Mouse (Mus musculus) embryo, embryonic 11 days (tissue): ENCODE data around the gene Vti1a.
A peak's percentile ranks its signal among the peaks of the same experiment; 100 is the strongest.

Experiments used
- DNase-seq: peaks from one replicate; pipeline ENCODE4 v3.0.0-alpha.2; 2015

Vti1a gene

GRCm38 (mm10) chr19:55592876-55593691 is 277.0 kb downstream of the Vti1a start:
- DNase-seq = peak; percentile 71

DNA sequence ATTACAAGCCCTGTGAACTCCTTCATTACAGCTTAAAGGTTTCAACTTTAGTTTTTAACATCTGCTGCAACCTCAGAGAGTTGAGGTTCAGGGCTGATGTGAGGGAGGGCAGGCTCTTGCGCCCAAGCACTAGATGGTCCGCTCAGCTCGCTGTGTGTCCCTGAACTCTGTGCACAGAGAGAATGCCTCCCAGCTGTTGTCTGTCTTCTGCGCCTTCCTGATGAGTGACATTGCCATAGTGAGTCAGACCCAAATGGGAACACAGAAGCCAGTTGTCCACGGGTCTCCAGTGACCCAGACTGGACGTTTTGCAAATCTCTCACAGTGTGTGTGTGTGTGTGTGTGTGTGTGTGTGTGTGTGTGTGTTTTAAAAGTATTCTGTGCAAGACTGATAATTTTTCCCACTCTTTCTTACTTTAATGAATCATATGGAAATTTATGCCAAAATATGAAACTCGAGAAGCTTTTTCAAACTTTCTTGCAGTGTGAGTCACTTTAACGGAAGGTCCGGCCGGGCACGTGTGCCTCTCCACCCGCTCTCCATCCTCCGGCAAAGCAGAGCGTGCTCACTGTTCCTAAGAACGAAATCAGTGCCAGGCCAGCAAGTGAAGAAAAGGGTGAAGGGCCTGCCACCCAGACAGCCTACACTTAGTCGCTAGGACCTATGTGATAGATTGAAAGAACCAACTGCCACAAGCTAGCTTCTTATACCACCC is 277.8 kb downstream of the Vti1a start:
- DNase-seq = no peak

DNA sequence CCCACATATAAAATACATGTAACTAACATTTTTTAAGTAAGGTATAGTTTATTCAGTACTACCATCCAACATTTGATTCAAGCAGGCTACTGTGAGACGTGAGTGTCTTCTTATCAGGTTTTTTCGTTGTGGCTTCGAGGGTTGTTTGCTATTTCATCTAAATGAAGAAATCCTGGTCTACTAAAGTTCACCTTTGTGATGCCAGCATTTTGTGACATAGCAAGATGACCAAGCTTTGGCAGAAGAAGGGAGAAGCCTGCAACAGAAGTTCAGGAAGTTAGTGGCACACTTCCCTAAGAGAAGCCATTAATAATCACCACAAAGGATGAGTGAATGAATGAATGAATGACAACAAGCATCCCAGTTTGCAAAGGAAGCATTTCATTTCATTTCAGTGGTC is 278.4 kb downstream of the Vti1a start:
- DNase-seq = no peak

DNA sequence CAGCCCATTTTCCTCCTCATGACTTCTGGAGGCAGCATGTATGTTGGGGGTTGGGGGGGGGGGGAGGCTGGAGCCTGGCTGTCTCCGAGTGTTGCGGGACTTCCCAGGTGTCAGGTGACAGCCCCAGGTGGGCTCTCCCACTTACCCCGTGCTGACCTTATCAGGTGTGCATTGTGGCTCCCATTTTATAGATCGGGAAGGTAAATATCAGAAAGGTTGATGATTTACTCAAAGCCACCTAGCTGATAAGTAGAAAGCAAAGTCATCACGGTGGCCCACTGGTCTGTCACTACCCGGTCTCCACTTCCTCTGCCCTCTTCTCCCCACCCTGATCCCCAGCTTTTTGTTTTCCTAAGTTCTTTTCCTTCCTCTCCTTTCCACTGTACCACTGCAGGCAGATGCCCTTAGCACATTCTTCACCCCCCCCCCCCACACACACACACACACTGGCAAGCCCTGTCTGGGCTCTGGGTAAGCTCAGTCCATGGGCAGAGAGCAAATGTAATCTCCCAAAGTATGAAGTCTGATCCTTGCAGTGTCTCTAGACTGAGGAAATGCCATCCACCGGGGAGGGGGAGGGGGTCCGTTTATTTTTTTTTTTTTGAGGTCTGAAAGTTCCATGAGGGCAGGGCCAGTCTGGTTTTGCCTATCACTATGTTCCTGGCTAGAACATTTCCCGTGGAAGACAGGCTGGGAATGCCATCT is 280.0 kb downstream of the Vti1a start:
- peak; percentile 7 for DNase-seq

DNA sequence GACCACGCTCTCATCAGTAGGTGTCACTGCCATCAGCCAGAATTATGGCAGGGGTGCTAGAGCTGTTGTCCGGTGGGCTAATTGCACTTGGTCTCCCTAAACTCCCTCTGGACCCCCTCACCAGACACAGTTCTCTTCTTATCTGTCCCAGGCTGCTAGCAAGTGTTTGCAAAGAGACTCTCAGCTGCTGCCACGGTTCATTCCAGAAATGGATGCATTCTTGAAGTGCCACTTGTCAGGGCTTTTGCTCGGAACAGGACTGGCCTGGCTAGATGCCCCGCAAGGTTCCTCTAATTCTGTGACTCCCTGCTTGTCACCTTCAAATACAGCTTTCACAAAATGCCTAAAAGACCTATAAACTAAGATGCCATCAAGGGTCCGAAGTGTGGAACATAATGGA is 280.7 kb downstream of the Vti1a start:
- no peak for DNase-seq

DNA sequence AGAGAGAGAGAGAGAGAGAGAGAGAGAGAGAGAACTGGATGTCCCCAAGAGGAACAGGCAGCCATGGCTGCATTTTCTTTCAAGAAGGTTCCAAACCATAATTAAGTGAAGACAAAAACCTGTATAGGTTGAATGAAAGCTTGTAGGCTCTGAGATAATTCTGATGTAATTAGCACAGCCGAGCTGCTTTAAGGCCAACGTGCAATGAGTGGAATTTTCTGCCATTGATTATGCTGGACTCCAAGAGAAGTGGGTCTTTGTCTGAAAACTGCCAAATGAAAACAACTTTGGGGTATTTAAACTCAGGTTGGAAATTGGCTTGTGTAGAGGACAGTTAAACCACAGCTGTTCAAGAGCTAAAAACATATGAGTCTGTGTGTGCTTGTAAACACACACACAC is 281.2 kb downstream of the Vti1a start:
- no peak for DNase-seq

- peak; percentile 48 for DNase-seq
These were observed 281.9 kb downstream of the Vti1a start for GRCm38 (mm10) chr19:55597951-55598350.

DNA sequence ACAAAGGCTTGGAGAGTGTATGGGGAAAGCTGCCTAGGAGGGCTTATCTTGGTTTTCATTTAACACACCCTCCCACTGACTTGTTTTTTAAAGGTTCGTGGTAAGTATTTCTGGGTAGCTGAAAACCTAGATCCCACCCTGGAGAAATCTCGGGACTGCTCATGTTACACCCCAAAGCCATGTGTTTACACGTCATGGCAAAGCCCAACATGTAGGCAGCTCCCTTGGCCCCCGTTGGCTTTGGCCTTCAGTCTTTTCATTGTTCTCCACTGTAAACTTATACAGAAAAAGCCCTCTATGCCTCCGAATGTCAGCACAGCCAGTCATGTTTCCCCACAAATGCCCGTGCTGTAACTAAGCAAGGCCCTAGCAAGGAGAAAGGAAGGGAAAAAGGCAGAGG is 283.0 kb downstream of the Vti1a start:
- DNase-seq = no peak

- no peak for DNase-seq
These were observed 291.6 kb downstream of the Vti1a start for GRCm38 (mm10) chr19:55607725-55608124.

- no peak for DNase-seq
These were observed 292.8 kb downstream of the Vti1a start for GRCm38 (mm10) chr19:55608858-55609375.

DNA sequence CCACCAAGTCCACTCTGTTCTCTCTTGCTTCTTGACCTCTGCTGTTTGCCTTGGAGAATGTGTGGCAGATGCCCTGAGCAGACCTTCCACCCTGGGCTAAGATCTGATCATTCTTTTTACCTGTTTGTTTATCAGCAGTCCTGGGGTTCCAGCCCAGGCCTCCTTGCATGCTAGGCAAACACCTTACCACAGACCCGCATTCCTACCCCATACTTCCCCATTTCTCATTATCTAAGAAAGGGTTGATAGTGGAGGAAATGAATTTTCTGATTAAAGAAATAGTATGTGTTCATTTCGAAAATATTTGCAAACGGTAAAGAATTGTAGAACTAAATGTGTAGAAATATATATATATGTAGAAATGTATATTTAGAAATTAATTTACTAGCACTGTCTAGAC is 293.7 kb downstream of the Vti1a start:
- no peak for DNase-seq

- DNase-seq = no peak
These were observed 299.6 kb downstream of the Vti1a start for GRCm38 (mm10) chr19:55615743-55616142.

DNA sequence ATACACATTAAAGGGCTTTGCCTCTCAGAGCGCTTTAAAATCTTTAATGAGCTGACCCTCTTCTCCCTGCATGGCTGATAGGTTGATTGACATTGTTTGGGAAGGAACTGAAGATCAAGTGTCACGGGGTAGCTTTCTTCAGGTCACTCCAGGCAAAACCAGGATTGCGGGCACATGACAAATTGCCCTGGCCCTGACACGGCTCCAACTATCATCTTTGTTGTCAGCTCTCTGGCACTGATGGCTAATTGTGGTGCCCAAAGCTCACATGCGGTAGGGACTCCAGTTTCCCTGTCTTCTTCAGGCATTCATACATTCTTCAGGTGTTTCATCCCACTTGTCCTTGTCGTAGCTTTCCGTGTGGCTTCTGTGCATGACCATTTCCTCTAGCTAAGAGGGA is 300.2 kb downstream of the Vti1a start:
- DNase-seq = no peak

DNA sequence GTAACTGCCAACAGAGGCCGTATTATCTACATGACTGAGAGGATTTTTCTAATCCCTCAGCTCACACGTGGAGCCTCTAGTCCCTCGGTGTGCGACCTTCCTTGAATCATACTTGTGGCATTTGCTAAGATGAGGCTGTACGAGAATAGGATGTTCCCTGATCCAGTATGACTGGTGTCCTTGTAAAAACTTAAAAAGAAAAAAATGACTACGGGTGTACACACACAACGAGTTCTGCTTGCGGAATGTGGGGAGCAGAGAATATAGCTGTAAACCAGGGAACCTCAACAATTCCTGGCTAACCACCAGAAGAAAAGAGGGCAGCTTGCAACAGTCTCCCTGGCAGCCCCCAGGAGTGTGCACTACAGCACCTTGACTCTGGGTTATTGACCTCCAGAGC is 300.8 kb downstream of the Vti1a start:
- no peak for DNase-seq

DNA sequence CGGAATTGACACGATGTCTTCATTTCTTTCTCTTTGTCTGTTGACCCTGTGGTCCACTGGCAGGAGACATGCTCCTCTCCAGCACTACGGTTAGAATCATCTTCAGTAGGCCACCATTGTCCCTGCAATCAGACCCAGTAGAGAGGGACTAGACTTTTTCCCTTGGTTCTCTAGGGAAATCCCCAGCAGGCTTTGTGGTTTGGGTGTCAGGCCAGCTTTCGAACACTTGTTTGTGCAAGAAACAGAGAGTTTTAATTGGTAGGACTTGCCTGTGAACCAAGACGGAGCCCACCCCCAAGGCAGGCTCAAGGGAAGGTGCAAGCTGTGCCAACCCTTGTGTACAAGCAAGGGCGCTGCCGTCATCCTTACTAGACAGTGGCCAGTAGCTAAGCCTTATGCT is 302.5 kb downstream of the Vti1a start:
- no peak for DNase-seq

GRCm38 (mm10) chr19:55620411-55621008 is 304.4 kb downstream of the Vti1a start:
- DNase-seq = no peak

DNA sequence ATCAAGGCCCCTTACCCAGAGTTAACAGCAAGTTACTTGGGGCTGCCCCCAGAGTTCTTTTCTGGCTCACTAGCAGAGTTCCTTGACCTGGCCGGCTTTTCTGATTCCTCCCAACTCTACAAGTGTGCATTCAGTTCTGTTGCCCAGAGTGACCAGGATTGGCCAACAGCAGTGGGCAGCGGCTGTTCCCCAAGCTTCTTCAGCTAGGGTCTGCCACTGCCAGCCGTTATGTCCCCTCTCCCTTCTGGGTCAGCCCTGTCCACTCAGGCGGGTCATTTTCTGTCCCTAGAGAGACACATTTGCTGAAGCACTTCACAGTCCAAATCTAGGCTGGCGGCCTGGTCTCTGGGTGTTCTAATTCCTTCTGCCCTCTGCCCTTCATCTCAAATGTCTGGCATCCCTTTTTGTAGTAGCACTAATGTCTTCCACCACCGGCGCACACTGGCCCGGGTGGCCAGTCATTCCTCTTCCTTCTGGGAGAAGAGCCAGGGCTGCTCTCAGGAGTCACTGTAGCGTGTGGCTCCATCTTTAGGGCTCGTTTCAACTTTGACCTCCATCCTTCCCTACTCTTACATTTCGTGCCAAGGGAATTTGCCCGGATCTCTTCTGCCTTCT is 305.0 kb downstream of the Vti1a start:
- DNase-seq = no peak

GRCm38 (mm10) chr19:55622821-55623220 is 306.7 kb downstream of the Vti1a start:
- no peak for DNase-seq

DNA sequence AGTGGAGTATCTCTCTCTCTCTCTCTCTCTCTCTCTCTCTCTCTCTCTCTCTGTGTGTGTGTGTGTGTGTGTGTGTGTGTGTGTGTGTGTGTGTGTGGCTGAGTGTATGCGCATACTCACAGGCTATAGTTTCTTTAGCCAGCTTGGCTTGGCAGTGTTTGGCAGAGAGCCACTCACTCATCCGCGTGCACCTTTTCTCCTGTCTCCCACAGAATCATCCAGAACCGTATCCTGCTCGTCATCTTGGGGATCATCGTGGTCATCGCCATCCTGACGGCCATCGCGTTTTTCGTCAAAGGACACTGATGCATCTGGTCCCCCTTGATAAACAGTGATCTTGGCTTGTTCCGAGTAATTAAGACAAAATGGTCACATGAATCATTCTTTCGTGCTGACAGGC is 307.5 kb downstream of the Vti1a start:
- no peak for DNase-seq

DNA sequence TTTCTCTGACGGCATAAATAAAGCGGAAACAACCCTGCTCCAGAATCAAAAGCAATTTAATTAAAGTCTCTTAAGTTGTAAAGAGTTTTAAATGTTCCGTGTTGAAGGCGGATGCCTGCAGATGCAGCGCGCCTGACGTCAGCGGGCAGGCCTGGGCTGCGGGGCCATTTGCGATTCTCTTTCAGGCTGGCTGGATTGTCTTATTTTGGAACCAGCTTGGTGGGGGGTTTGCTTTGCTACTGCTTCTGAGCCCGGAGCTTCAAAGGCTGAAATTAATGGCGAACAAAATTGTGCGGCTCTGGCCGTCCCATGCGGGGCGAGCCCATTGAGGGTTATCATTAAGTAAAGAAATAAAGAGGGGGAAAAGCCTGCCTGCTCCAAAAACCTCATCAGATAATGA is 310.4 kb downstream of the Vti1a start:
- peak; percentile 45 for DNase-seq

- DNase-seq = no peak
These were observed 310.9 kb downstream of the Vti1a start for GRCm38 (mm10) chr19:55626952-55627351.

DNA sequence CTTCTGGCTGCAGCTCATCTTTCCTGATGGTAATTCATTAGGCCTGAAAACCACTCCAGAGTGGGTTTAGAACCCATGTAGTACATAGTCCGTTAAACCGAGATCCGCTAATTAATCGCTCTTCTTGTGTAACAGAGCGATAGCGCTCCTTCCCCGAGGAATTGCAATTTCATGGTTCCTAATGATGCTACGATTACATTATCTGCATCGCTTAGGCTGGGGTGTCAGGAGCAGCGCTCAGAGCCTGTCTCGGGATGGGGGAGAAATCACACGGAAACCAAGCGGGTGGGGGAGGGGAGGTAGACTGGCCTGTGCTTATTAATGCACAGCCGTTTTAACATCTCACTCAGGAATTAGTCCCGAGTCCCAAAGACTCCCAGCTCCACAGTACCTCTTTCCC is 319.4 kb downstream of the Vti1a start:
- peak; percentile 53 for DNase-seq

GRCm38 (mm10) chr19:55640251-55640650 is 324.2 kb downstream of the Vti1a start:
- DNase-seq = no peak
